Mouse (Mus musculus) spleen, embryonic (tissue): ENCODE results near the gene Nrde2.

Experiments used
- CTCF ChIA-PET: fragments of 350-600 bp; sonication (Branson Sonifier 250); formaldehyde crosslinking; loops from one replicate; lab custom pipeline; 2022; lab: Charles Lee

Nrde2 gene

GRCm38 (mm10) chr12:100159261-100159975 is at the start of gene Nrde2:
Gene Nrde2, minus strand, starts transcription at chr12:100159653.
- CTCF ChIA-PET = interaction anchor here (0.6 kb wide), 1 partner anchor 25 kb away, joined by 5 read pairs; no protein-coding TSS in a partner anchor

GRCm38 (mm10) chr12:100206926-100207325 is 47.5 kb upstream of the Nrde2 start:
- CTCF ChIA-PET = interaction anchor here (0.7 kb wide), 1 partner anchor 310 kb away, joined by 3 read pairs; no protein-coding TSS in a partner anchor

GRCm38 (mm10) chr12:100206521-100206920 is 47.1 kb upstream of the Nrde2 start:
- CTCF ChIA-PET = interaction anchor here (0.7 kb wide), 1 partner anchor 310 kb away, joined by 3 read pairs; no protein-coding TSS in a partner anchor

GRCm38 (mm10) chr12:100205156-100205555 is 45.7 kb upstream of the Nrde2 start:
- CTCF ChIA-PET = no interaction called here

DNA sequence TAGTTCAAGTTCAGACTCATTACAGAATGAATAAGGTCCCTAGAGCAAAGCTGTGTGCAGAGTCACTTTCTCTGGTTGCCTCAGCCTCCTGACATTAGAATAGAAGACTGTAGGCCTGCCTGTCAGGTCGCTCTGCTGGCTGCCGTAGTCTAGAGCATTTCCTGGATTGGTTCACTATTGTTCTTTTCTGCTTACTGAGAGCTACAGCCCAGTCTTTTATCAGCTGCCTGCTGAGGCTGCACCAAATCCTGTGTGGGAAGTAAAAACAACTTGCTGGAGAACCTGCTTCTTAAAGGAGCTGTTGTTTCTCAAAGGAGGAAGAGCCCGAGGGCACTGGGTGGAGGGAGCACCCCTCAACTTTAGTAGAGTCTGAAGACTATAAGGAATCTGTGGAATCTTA is 44.3 kb upstream of the Nrde2 start:
- CTCF ChIA-PET = interaction anchor here (0.6 to 1.4 kb wide), 3 partner anchors 80 to 212 kb away, joined by 3 read pairs; no protein-coding TSS in a partner anchor

- CTCF ChIA-PET = interaction anchor here (0.9 to 1.6 kb wide), 3 partner anchors 9 to 278 kb away, joined by 3 to 4 read pairs (median 3); no protein-coding TSS in a partner anchor
Observed at GRCm38 (mm10) chr12:100201838-100202237, 42.4 kb upstream of the Nrde2 start.

- CTCF ChIA-PET = interaction anchor here (0.9 to 1.6 kb wide), 4 partner anchors 9 to 278 kb away, joined by 3 to 4 read pairs (median 3); no protein-coding TSS in a partner anchor
Observed at GRCm38 (mm10) chr12:100201363-100201711, 41.9 kb upstream of the Nrde2 start.

GRCm38 (mm10) chr12:100200645-100201362 is 41.4 kb upstream of the Nrde2 start:
- CTCF ChIA-PET = interaction anchor here (0.9 to 1.6 kb wide), 4 partner anchors 10 to 279 kb away, joined by 3 to 4 read pairs (median 3); no protein-coding TSS in a partner anchor

GRCm38 (mm10) chr12:100199891-100200644 is 40.6 kb upstream of the Nrde2 start:
- CTCF ChIA-PET = interaction anchor here (0.5 to 1.6 kb wide), 7 partner anchors 12 to 400 kb away, joined by 3 to 7 read pairs (median 3); no protein-coding TSS in a partner anchor

DNA sequence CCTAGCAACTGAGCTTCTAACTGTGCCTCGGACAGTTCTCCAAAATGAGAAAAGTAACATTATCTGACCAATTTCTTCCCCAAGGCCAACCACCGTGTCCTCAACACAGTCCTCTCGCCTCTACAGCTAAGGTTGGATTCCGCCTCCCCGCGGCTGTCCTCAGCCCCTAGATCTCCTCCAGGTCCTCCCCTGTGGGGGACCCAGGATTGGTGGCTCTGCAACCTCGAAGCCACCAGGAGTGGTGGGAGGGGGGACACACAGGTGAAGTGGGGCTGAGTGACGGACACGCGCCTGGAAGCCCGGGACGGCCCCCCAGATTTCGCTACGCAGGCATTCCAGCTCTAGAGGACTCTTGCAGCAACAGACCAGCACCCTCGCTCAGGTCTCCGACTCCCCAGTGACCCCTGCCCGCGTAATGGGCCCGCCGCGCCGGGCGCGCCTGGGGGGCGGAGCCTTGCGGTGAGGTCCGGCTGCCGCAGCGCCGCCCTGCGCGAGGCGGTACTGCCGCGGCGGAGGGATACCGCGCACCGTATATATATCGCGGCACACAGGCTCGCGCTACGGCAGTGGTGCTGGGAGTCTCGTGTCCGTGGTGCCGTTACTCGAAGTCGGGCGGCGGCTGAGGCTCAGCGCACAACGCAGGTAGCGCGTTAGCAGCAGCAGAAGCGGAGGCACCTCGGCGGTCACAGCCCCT is 39.7 kb upstream of the Nrde2 start, which contains the start of gene Calm1:
TSS of gene Calm1 (plus strand) at position 469 of the 694 bp plus-strand sequence.
- CTCF ChIA-PET = interaction anchor here (0.5 to 2.0 kb wide), 5 partner anchors 9 to 400 kb away, joined by 3 to 17 read pairs (median 3); no protein-coding TSS in a partner anchor

- CTCF ChIA-PET = no interaction called here
Observed at GRCm38 (mm10) chr12:100196786-100197185, 37.3 kb upstream of the Nrde2 start.

DNA sequence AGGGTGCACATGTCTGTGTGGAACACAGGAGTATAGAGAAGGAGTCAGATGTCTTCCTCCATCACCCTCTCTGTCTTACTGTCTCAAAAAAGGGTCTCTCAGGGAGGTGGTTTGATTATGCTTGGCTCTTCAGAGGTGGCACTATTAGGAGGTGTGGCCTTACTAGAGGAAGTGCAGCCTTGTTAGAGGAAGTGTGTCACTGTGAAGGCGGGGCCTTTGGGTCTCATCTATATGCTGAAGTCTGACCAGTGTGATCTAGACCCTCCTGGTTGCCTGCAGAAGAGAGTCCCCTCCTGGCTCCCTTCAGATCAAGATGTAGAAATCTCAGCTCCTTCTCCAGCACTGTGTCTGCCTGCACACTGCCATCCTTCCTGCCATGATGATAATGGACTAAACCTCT is 34.7 kb upstream of the Nrde2 start:
- CTCF ChIA-PET = interaction anchor here (0.6 kb wide), 1 partner anchor 1336 kb away, joined by 11 read pairs; no protein-coding TSS in a partner anchor

- CTCF ChIA-PET = interaction anchor here (0.7 kb wide), 1 partner anchor 255 kb away, joined by 3 read pairs; no protein-coding TSS in a partner anchor
Observed at GRCm38 (mm10) chr12:100190802-100191201, 31.3 kb upstream of the Nrde2 start.

DNA sequence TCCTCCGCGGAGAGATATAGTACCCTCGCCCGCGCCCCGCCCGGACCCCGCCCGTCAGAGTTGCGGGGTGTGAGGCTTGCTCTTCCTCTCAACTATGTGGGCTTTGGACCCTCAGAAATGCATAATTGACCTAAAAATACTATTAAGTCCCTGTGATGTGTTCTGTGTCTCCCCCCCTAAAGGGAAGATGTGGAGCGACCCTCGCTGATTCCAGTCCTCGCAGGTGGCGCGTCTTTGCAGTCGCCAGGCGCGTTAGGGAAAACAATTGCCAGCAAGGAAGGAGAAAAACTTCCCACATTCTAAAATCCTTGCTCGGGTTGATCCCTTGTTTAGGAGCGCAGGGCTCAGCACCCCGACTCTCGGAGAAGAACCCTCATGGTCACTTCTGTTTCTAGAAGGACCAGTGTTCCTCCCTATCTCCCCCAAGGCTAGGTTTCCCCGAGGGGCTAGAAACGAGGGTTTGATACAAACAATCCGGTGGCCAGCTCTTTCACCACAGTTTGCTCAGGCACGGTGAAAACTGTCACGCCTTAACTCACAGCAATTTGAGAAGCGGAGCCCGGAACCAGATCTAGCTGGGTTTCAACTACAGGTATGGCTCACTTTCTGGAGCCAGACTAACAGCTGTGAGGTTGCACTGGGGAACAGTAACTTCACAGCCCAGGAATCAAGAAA is 28.4 kb upstream of the Nrde2 start:
- CTCF ChIA-PET = interaction anchor here (0.6 to 2.1 kb wide), 2 partner anchors 11 to 13 kb away, joined by 3 to 11 read pairs; partner anchors contain the start of gene Calm1

DNA sequence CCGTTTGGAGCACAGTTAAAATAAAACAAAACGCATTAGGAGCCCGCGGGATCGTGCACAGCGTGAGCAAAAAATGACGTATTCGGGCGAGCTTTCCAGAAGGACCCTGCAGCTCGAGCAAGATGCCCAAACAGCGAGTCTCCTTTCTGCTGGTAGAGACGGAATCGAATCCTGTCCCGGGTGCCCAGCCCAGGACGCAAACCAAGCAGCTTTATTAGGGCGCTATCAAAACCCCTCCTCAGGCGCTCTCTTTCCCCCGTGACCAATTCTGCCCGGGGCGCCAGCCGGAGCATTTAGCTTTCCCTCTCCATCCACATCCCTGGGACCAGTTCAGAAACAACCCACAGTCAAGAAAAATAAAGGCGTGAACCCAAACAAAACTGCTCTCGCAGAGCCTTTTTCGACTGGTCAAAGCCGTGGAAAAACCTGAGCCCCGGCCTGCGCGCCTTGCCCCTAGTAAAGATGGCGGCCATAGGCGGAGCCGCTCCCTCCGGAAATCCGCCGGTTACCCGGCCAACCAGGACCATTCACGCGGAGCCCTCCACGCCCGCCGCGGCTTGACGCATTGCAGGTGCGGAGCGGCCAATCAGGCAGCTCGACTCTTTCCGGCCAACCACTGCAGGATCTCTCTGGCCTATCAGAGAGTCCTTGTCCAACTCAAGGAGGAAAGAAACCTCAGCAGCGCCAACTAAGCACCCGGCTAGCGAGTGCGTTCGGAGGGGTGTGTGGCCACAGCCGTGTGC is 27.7 kb upstream of the Nrde2 start:
- CTCF ChIA-PET = interaction anchor here (0.9 to 2.1 kb wide), 3 partner anchors 11 to 19 kb away, joined by 3 to 11 read pairs (median 3); partner anchors contain the start of gene Calm1

DNA sequence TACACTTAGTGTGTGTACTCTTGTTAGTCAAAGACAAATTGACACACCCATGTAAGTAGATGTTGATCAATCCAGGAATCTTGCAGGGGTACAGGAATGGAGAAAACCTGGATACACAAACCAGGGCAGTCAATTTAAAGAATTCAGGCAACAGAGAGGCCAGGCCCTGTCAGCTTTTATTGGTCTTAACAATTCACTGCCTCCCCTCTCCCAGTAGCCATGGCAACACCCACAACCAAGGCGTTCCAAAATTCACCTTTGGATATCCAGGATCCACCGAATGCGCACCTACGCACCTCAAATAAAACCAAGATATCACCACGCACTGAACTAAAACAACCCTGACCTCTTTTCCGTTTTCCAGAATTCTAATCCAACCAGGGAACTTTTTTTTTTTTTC is 26.9 kb upstream of the Nrde2 start:
- CTCF ChIA-PET = interaction anchor here (0.7 to 2.1 kb wide), 4 partner anchors 12 to 18 kb away, joined by 3 to 17 read pairs (median 7); partner anchors contain the start of gene Calm1

- CTCF ChIA-PET = interaction anchor here (0.7 kb wide), 1 partner anchor 13 kb away, joined by 17 read pairs; the partner anchor contains the start of gene Calm1
Observed at GRCm38 (mm10) chr12:100185897-100186296, 26.4 kb upstream of the Nrde2 start.

DNA sequence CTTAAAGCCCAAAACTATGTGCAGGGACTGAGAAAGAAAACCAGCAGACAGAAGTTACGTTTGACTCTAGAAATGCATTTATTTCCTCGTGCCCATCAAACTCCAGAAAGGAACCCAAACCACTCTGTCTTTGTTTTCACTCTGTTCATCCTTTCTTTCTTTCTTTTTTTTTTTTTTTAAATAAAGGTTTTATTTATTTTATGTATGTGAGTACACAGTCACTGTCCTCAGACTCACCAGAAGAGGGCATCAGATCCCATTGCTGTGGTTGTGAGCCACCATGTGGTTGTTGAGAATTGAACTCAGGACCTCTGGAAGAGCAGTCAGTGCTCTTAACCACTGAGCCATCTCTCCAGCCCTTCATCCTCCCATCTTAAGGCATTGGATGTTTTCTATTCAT is 25.5 kb upstream of the Nrde2 start:
- CTCF ChIA-PET = interaction anchor here (0.7 kb wide), 2 partner anchors 25 to 291 kb away, joined by 5 to 7 read pairs; partner anchors contain the start of gene Nrde2
